Mouse (Mus musculus): ENCODE measurements around the gene Gpr108. TPM values are rescaled to one million over a fixed set of nuclear protein-coding genes. Genes with fewer than 3 reads are reported as not detected.

Gpr108 gene
- polyA plus RNA-seq, 1 experiment: 44.0 TPM

DNA sequence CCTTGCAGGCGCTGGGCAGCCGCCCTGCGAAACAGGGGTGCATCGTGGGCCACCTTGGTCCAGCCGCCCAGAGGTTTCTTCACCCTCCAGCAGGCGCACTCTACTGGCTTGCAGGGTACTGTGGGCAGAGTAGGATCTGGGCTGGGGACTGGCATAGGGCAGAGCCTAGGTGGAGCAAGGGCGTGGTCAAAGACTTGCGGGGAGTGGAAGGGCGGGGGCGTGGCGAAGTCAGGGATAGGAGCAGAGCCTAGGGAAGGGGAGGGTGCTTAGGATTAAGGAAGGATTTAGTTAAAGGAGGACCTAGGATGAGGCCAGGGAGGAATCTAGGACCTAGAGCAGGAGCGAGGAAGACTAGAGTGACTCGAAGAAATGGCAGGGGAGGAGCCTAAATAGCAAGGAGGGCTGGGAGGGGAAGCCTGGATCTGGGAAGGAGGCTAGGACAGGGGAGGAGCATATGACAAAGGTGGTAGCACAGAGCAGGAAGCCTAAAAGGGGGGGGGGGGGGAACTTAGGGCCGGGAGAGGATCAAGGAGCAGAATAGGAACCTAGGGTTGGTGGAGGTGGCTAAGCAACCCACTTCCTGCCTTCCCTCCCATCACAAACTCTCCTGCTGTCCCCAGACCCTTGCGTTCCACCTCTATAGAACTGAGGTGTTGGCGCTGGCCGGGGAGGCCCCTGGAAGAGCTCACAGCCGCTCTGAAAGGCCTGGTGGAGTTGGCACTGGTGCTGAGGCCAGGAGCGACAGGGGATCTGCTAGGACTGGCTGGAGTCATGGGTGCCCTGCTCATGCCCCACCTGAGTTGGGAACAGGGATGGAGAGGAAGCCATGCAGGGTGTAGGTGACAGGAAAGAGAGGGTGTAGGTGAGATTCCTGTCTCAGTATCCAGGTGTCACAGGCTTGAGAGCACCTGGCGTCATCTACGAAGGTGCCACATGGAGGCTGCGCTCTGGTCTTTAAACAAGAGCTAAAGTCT is 17.0 kb upstream of the Gpr108 start:
- peak; percentile 69 to 76 for DNase-seq

DNA sequence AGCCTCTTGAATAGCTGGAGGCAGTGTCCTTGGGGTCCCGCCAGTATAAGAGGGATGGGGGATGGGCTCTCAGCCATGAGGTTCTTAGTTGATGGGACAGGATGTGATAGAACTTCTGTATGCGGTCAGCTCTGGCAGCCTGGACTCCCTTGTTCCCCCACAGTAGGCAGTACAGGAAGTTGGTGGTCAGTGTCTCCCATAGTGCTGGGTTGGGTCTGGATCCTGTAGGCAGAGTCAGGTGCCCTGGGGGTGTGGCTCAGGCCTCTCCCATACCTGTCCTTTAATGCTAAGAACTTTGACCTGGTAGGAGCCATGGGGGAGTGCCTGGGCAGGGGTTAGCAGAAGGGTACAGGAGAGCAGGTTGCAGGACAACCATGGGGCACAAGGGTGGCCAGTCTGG is 15.9 kb upstream of the Gpr108 start:
- Histone ChIP-seq H3K27me3 (ENCODE audit: control insufficient read depth, insufficient read depth, low read length) (no peaks in the 10 kb centered on the region), H3K4me3 (replicated peaks; ENCODE audit: insufficient read depth, low read depth, low read length) (no peak overlapping the region), H3K4me1 (ENCODE audit: control insufficient read depth, insufficient read depth, low read length) (no peaks in the 10 kb centered on the region), H3K27ac (ENCODE audit: insufficient read depth, low read length) (no peak overlapping the region)
- 71% methylated on average over 2 of the region's 2 CpGs for WGBS
- DNase-seq: no peak
- no peak for TF ChIP-seq CTCF (IDR thresholded peaks at IDR 0.05; ENCODE audit: borderline replicate concordance, insufficient read depth, low read depth, low read length)
- no peak for TF ChIP-seq POLR2A (IDR thresholded peaks at IDR 0.05; ENCODE audit: borderline replicate concordance, insufficient read depth, low read length)

More for the DNA sequence above, 17.0 kb upstream of the Gpr108 start:
- 37% methylated on average over 21 of the region's 22 CpGs for WGBS
- no peak overlapping the region for H3K4me3 ChIP-seq (replicated peaks; ENCODE audit: insufficient read depth, low read depth, low read length)
- no peak for TF ChIP-seq POLR2A (IDR thresholded peaks at IDR 0.05; ENCODE audit: borderline replicate concordance, insufficient read depth, low read length)
- TF ChIP-seq CTCF (IDR thresholded peaks at IDR 0.05; ENCODE audit: borderline replicate concordance, insufficient read depth, low read depth, low read length): no peak
- no peak overlapping the region for H3K27ac ChIP-seq (ENCODE audit: insufficient read depth, low read length)
- no peaks in the 10 kb centered on the region for H3K27me3 ChIP-seq (ENCODE audit: control insufficient read depth, insufficient read depth, low read length)
- no peaks in the 10 kb centered on the region for H3K4me1 ChIP-seq (ENCODE audit: control insufficient read depth, insufficient read depth, low read length)

DNA sequence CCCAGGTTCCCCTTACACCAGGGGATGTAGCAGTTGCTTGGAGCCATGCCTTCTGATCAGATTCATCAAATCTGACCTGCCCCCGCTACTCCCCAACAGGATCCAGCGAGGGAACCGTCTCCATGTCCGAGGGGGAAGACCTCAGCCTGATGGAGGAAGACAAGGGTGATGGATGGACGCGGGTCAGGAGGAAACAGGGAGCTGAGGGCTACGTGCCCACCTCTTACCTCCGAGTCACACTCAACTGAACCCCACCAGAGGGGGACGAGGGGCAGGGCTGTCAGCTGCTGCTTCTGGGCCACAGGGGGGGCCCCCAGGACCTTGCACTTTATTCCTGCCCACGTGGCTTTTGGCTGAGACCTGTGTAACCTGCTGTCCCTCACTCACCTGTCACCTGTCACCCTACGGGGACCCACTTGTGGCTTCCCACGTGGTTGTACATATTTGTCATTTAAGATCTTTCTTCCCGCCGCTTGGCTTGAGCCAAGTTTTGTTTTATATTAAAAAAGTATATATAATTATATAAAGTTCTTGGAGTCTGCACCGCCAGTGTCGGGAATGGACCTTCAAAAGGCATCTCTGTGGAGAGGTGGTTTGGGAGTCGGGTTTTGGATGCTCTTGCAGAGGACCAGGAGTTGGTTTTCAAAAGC is 14.8 kb upstream of the Gpr108 start:
- Histone ChIP-seq H3K27ac (ENCODE audit: insufficient read depth, low read length) (no peak overlapping the region), H3K27me3 (ENCODE audit: control insufficient read depth, insufficient read depth, low read length) (no peaks in the 10 kb centered on the region), H3K4me1 (ENCODE audit: control insufficient read depth, insufficient read depth, low read length) (no peaks in the 10 kb centered on the region), H3K4me3 (replicated peaks; ENCODE audit: insufficient read depth, low read depth, low read length) (no peak overlapping the region)
- DNase-seq: no peak
- TF ChIP-seq POLR2A (IDR thresholded peaks at IDR 0.05; ENCODE audit: borderline replicate concordance, insufficient read depth, low read length) (no peak), CTCF (IDR thresholded peaks at IDR 0.05; ENCODE audit: borderline replicate concordance, insufficient read depth, low read depth, low read length) (no peak)
- 89% methylated on average over 17 of the region's 17 CpGs for WGBS

- no peaks in the 10 kb centered on the region for H3K4me1 ChIP-seq (ENCODE audit: control insufficient read depth, insufficient read depth, low read length)
- H3K27me3 ChIP-seq (ENCODE audit: control insufficient read depth, insufficient read depth, low read length): no peaks in the 10 kb centered on the region
- 27% methylated on average over 1 of the region's 1 CpGs for WGBS
Measured at GRCm38 (mm10) chr17:57261796-57262195, 13.6 kb upstream of the Gpr108 start.

DNA sequence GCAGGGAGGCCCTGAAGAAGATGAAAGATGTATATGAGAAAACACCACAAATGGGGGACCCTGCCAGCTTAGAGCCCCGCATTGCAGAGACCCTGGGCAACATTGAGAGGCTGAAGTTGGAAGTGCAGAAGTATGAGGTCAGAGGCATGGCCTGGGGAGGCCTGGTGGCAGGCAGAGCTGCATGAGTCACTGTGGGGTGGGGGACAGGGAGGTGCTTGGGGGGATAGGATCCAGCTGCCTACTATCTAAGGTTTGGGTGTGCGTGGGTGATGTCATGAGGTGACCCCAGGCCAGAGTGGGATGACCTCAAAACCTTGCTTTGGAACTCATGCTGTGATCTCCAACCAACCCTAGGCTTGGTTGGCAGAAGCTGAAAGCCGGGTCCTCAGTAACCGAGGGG is 13.0 kb upstream of the Gpr108 start:
- no peaks in the 10 kb centered on the region for H3K4me1 ChIP-seq (ENCODE audit: control insufficient read depth, insufficient read depth, low read length)
- TF ChIP-seq POLR2A (IDR thresholded peaks at IDR 0.05; ENCODE audit: borderline replicate concordance, insufficient read depth, low read length) (no peak), CTCF (IDR thresholded peaks at IDR 0.05; ENCODE audit: borderline replicate concordance, insufficient read depth, low read depth, low read length) (no peak)
- no peak for DNase-seq
- H3K4me3 ChIP-seq (replicated peaks; ENCODE audit: insufficient read depth, low read depth, low read length): no peak overlapping the region
- WGBS: 90% methylated on average over 4 of the region's 4 CpGs
- no peaks in the 10 kb centered on the region for H3K27me3 ChIP-seq (ENCODE audit: control insufficient read depth, insufficient read depth, low read length)
- H3K27ac ChIP-seq (ENCODE audit: insufficient read depth, low read length): no peak overlapping the region

More at GRCm38 (mm10) chr17:57261796-57262195, 13.6 kb upstream of the Gpr108 start:
- Histone ChIP-seq H3K4me3 (replicated peaks; ENCODE audit: insufficient read depth, low read depth, low read length) (no peak overlapping the region), H3K27ac (ENCODE audit: insufficient read depth, low read length) (no peak overlapping the region)
- no peak for DNase-seq
- TF ChIP-seq CTCF (IDR thresholded peaks at IDR 0.05; ENCODE audit: borderline replicate concordance, insufficient read depth, low read depth, low read length): no peak
- TF ChIP-seq POLR2A (IDR thresholded peaks at IDR 0.05; ENCODE audit: borderline replicate concordance, insufficient read depth, low read length): no peak

DNA sequence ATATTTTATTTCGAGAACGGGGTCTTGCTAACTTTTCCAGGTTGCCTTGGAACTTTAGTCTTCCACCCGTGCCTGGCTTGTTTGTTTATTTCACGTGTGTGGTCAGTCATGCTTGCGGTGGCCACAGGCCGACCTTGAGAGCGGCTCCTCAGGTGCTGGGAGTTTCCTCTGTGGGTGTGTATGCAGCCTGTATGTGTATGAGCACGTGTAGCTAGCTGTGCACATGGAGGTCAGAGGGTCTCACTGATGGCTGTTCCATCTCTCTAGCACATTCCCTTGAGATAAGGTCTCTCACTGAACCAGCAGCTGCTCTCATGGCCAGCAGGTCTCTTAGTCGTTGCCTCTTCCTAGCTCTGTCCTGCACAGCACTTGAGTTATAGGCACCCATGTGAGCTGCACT is 12.1 kb upstream of the Gpr108 start:
- DNase-seq: no peak
- Histone ChIP-seq H3K4me1 (ENCODE audit: control insufficient read depth, insufficient read depth, low read length) (no peaks in the 10 kb centered on the region), H3K4me3 (replicated peaks; ENCODE audit: insufficient read depth, low read depth, low read length) (no peak overlapping the region), H3K27me3 (ENCODE audit: control insufficient read depth, insufficient read depth, low read length) (no peaks in the 10 kb centered on the region), H3K27ac (ENCODE audit: insufficient read depth, low read length) (no peak overlapping the region)
- WGBS: 90% methylated on average over 9 of the region's 9 CpGs
- TF ChIP-seq CTCF (IDR thresholded peaks at IDR 0.05; ENCODE audit: borderline replicate concordance, insufficient read depth, low read depth, low read length) (no peak), POLR2A (IDR thresholded peaks at IDR 0.05; ENCODE audit: borderline replicate concordance, insufficient read depth, low read length) (no peak)

GRCm38 (mm10) chr17:57259742-57260141 is 11.5 kb upstream of the Gpr108 start:
- Histone ChIP-seq H3K4me3 (replicated peaks; ENCODE audit: insufficient read depth, low read depth, low read length) (no peak overlapping the region), H3K27ac (ENCODE audit: insufficient read depth, low read length) (no peak overlapping the region), H3K27me3 (ENCODE audit: control insufficient read depth, insufficient read depth, low read length) (no peaks in the 10 kb centered on the region), H3K4me1 (ENCODE audit: control insufficient read depth, insufficient read depth, low read length) (no peaks in the 10 kb centered on the region)
- no peak for TF ChIP-seq POLR2A (IDR thresholded peaks at IDR 0.05; ENCODE audit: borderline replicate concordance, insufficient read depth, low read length)
- no peak for TF ChIP-seq CTCF (IDR thresholded peaks at IDR 0.05; ENCODE audit: borderline replicate concordance, insufficient read depth, low read depth, low read length)
- DNase-seq: no peak
- 74% methylated on average over 8 of the region's 8 CpGs for WGBS
